Comparison of ENCODE assay signal across 17 mouse cellular contexts in the genomic region with DNA sequence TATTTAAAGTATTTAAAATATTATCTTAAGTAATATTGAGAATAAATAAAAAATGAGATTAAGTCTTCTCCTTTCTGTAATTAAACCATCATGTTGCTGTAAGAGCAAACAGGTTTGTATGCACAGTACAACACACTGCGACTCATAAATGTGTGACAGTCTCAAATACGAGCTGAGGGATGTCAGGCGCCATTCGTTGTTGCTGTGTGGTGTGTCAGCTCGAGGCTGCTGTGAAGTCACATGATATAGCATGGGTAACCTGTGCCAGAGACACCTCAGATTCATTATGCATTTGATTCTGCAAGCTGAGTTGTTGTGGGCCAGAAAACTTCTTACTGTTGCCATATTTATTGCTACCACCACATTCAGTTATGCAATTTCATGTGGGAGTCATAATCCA.
"Had no signal": no experiment of that assay in that cellular context is flagged by ENCODE, and none has a peak within 500 bp of the region (broad histone marks: within the 10 kb centered on the region; RNA-seq: fewer than 3 reads in every experiment).

No protein-coding gene starts in this region.

- H3K27me3 ChIP-seq: lung, embryonic 15.5 days; midbrain, embryonic 13.5 days; midbrain, embryonic 15.5 days; neural tube, embryonic 12.5 days; stomach, embryonic 15.5 days had no signal

- H3K4me1 ChIP-seq: lung, embryonic 15.5 days; midbrain, embryonic 13.5 days; midbrain, embryonic 15.5 days; neural tube, embryonic 12.5 days; stomach, embryonic 15.5 days had no signal

- H3K9ac ChIP-seq: lung, embryonic 15.5 days; midbrain, embryonic 13.5 days; midbrain, embryonic 15.5 days; neural tube, embryonic 12.5 days; stomach, embryonic 15.5 days had no signal

- ATAC-seq: lung, postnatal 0 days; midbrain, embryonic 13.5 days; midbrain, embryonic 15.5 days had no signal

- H3K4me3 ChIP-seq: lung, embryonic 15.5 days; megakaryocyte, embryonic 14.5 days; midbrain, embryonic 13.5 days; midbrain, embryonic 15.5 days; neural tube, embryonic 12.5 days; stomach, embryonic 15.5 days had no signal

- H3K36me3 ChIP-seq: lung, embryonic 15.5 days; midbrain, embryonic 13.5 days; midbrain, embryonic 15.5 days; neural tube, embryonic 12.5 days; stomach, embryonic 15.5 days had no signal

- H3K9me3 ChIP-seq: lung, embryonic 15.5 days; megakaryocyte, embryonic 14.5 days; midbrain, embryonic 13.5 days; midbrain, embryonic 15.5 days; neural tube, embryonic 12.5 days; stomach, embryonic 15.5 days had no signal

- DNase-seq: lung, adult 2 months; lung, postnatal 14 days; lung, postnatal 36 days; right cerebral cortex, postnatal 14 days; thymus, adult 2 months; thymus, postnatal 25 days; thymus, postnatal 4 days had no signal

- H3K4me2 ChIP-seq: lung, embryonic 15.5 days; midbrain, embryonic 11.5 days; midbrain, embryonic 13.5 days; midbrain, embryonic 15.5 days; neural tube, embryonic 12.5 days; stomach, embryonic 15.5 days had no signal

- H3K27ac ChIP-seq: lung, embryonic 15.5 days; macrophage; midbrain, embryonic 13.5 days; midbrain, embryonic 15.5 days; neural tube, embryonic 12.5 days; stomach, embryonic 15.5 days; stomach, postnatal 0 days had no signal
